Mouse (Mus musculus): Measurements from ENCODE around the gene Tmem104. TPM values are rescaled to one million over a fixed set of nuclear protein-coding genes. Genes with fewer than 3 reads are reported as not detected.

Tmem104 gene
- total RNA-seq, 1 experiment from 2014 or later: 3.7 TPM

DNA sequence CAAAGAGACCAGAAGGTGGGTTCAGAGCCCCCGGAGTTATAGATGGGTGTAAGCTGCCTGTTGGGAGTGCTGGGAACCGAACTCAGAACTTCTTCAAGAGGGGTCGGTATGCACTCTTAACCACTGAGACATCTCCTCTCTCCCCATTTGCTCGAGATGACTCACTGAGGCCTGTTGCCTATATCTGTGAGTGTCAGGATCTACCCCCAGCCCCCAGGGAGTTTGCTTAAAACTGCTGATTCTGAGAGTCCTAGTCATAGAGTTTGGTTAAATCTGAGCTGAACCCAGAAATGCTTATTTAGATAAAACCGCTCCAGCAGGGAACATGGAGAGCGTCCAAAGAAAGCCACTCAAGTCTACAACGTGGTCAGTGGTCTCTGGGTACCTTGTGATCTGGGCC is 86.9 kb downstream of the Tmem104 start:
- ATAC-seq (replicated peaks; ENCODE audit: low read depth, poor library complexity, severe bottlenecking): no peak

GRCm38 (mm10) chr11:115274771-115275170 is 87.5 kb downstream of the Tmem104 start:
- no peak for ATAC-seq (replicated peaks; ENCODE audit: low read depth, poor library complexity, severe bottlenecking)

DNA sequence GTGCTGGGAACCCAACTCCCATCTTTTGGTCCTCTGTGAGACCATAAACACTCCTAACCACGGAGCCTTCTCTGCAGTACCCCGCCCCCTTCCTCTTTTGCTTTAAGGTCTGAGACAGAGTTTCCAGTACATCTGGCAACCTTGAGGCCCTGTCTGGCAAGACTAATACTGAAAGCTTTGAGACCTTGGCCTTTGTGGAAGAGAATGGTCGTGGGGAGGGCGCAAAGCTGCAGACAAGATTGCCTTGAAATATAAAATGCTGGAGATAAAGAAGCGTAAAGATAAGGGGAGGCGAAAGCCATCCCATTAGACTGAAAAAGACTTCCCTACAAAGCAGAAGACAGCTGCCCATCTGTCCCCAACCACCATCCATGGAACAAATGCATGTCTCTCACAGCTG is 88.2 kb downstream of the Tmem104 start:
- ATAC-seq (replicated peaks; ENCODE audit: low read depth, poor library complexity, severe bottlenecking): no peak

GRCm38 (mm10) chr11:115275954-115276353 is 88.7 kb downstream of the Tmem104 start:
- no peak for ATAC-seq (replicated peaks; ENCODE audit: low read depth, poor library complexity, severe bottlenecking)

DNA sequence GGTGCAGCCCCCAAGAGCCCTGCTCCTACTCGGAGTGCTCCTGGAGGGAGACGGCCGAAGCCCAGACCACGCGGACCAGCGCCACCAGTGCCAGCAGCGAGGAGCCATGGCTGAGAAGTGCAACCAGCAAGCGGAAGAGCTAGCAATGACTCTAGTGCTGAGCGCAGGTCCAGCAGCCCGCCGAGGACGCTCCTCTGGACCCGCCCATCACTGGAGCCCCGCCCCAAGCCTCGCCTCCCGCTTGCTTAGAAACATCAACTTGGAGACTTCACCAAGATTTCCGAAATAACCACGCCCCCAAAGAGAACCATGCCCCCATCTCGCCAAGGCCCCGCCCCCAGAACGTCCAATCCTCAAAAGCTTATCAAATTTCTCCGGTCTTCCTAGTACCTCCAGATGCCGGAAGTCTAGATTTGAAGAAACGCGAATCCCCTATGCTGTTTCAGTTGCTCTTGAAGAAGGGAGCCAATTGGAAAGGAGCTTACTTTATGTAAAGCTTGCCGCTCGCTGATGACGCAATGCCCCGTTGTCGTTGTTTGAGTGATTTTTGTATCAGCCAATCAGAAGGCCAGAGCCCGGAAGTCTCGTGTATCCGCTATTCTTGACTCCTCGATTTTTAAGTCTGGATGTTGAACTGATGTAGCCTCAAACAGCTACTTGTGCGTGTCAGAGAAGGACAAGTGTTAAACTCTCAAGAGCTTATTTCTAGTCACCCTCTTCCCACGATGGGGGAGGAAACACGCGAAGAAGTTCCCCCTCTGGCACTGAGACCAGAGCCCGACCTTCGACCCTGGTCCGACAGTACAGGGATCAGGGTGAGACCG is 89.7 kb downstream of the Tmem104 start, which contains the start of gene Fdxr:
TSS of gene Fdxr (minus strand) at position 271 of the 824 bp plus-strand sequence.
- ATAC-seq (replicated peaks; ENCODE audit: low read depth, poor library complexity, severe bottlenecking): peak; percentile 85

DNA sequence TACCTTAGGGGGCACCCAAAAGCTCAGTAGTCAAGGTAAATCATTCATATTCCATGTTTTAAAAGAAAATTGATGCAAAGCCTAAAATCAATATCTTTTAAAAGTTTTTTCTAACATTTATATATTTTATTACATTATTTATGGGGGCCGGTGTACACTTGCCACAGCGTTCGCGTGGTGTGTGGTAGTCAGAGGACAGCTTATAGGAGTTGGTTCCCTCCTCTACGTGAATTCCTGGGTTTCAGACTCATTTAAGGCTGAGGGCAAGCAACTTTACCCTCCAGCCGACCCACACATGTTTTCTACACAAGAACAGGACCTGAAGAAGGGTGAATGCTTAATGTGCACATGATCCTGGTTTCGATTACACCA is 90.3 kb downstream of the Tmem104 start:
- no peak for ATAC-seq (replicated peaks; ENCODE audit: low read depth, poor library complexity, severe bottlenecking)

- no peak for ATAC-seq (replicated peaks; ENCODE audit: low read depth, poor library complexity, severe bottlenecking)
These were observed 90.9 kb downstream of the Tmem104 start for GRCm38 (mm10) chr11:115278176-115278575.

GRCm38 (mm10) chr11:115279726-115280125 is 92.4 kb downstream of the Tmem104 start:
- peak; percentile 27; the same call in 1 of the 2 replicates for ATAC-seq (replicated peaks; ENCODE audit: low read depth, poor library complexity, severe bottlenecking)

DNA sequence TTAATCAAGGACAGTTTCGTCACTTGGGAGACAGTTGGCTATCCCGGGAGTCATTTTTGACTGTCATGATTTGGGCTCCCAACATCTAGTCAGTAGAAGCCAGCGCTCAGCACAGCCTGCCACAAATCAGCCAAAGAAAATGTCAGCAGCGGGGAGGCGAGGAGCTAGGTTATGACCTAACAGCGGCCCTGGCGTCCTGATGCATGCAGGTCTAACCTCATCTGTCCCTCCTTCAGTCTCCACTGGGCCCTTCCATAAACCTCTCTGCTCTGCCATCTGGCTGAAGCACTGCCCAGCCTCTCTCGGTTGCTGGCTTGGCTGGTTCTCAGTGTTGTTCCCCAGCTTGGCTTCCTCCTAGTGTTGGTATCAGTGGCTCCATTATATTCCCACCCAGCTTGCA is 95.0 kb downstream of the Tmem104 start:
- no peak for ATAC-seq (replicated peaks; ENCODE audit: low read depth, poor library complexity, severe bottlenecking)

DNA sequence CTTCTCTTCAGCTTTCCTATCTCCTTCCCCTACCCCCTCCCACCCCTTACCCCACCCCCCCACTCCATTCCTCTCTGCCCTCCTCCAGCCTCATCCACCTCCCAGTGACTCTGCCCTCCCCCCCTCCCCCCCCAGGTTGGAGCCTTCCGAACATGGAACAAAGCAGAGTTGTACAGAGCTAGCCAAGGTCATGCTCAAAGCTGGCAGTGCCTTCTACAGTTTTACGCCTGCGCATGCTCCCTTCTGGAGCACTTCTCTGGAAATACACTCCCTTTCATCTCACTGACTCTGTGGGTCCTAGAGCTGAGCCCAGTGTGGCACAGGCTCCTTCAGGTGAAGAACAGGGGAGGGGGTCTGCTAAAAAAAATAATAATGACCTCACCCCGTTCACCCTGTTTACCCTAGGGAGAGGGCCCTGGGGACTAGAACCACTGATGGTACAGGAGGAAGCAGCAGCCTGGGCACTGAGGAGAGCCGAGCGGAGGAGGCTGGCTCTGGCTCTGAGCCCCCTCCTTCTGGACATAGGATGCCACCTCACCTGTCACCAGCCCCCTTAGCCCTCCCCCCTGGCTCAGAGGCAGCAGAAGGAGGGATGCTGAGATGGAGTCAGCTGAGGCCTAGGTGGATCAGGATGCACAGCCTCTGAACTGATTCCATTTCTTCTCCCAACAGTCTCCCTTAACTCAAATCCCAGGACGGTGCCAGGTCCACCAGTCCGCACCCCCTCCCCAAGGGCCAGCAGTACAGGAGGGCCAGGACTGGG is 95.6 kb downstream of the Tmem104 start:
- no peak for ATAC-seq (replicated peaks; ENCODE audit: low read depth, poor library complexity, severe bottlenecking)

GRCm38 (mm10) chr11:115283486-115283765 is 96.1 kb downstream of the Tmem104 start:
- ATAC-seq (replicated peaks; ENCODE audit: low read depth, poor library complexity, severe bottlenecking): no peak

DNA sequence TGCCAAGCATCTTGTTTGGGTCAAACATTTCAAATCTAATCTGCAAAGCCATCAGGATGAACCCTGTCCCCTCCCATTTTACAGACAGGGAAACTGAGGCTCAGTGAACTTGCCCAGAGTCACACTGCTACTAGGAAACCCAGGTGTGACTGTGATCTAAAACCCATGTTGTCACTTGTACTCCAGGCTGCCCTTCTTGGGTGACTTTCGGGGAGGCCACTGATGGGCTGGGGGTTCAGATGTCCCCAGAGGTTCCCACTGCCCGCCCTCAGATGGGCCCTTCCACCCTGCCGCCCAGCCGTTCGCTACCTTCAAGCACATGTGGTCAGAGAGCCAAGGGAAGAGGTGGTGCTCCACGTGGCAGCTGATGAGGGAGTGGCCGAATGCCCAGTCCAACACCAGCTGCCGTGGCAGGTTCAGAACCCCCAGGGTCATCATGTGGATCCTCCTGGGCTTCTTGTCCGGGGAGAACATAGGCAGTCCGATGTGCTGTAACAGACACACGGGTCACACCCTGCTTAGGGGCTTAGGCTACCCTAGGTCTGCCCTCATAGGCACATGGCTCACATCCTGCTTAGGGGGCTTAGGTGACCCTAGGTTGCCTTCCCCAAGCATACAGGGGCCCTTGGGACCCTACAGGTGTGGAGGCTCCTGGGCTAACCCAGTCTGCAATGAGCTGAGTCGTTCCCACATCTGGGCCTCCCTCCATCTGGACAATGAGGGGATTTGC is 96.8 kb downstream of the Tmem104 start:
- no peak for ATAC-seq (replicated peaks; ENCODE audit: low read depth, poor library complexity, severe bottlenecking)

- peak; percentile 74 for ATAC-seq (replicated peaks; ENCODE audit: low read depth, poor library complexity, severe bottlenecking)
These were observed 98.0 kb downstream of the Tmem104 start for GRCm38 (mm10) chr11:115285282-115285681.

DNA sequence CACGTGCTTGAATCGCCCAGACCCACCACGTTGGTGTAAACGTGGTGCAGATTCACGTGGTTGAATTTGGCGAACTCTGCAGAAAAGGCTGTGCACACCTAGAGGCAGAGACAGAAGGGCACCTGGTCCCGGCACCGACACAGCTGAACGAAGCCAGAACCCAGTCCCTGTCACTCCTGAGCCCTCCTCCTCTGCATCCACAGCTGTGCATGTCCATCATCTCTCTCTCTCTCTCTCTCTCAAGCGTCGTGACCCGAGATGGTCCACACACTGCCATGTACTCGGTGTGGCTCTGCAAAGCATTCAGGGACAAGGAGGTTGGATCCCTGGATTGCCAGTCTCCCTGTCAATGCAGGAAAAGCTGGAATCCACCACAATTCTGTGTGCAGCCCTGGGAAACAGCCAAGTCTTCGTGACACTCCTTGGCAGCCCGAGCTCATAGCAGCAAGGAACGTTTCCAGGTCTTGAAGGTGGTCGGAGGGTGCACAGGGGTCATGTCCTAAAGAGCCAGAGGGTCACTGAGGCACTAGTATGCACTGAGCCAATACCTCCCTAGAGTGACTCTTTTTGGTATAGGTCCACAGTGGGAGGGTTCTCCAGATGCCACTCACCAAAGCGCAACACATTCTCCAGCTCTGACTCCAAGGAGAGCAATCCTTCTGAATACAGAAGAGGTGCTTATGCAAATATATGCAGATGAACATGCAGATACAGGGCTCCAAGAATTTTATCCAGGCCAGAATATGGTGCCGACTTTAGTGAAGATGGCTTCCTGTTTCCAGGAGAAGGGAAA is 99.1 kb downstream of the Tmem104 start:
- ATAC-seq (replicated peaks; ENCODE audit: low read depth, poor library complexity, severe bottlenecking): no peak

DNA sequence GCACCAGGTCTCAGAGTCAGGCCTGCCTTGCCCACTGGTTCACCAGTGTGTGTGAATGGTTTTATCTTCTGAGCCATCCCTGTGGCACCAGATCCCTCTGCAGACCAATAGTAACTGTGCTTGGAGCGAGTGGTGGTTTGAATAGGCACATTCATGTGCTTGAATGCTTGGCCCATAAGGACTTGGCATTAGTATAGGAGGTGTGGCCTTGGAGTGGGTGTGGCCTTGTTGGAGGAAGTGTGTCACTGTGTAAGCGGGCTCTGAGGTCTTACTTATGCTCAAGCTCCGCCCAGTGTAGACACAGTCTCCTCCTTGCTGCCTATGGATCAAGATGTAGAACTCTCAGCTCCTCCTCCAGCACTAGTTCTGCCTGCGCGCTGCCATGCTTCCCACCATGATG is 100.1 kb downstream of the Tmem104 start:
- no peak for ATAC-seq (replicated peaks; ENCODE audit: low read depth, poor library complexity, severe bottlenecking)

DNA sequence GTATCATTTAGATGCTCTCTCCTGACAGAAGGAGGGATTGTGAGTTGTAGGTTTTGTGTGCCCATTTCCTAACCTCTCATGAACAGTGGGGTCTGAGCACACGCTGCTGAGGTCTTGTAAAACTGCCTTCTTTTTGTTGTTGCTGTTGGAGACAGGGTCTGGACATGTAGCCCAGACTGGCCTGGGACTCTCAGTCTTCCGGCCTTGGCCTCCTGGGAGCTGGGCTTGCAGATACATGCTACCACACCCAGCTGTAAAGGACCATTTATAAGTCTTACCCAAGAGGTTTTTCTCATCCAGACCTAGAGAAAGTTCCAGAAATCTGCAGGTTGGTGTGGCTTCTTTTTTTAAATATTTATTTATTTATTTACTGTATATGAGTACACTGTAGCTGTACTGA is 101.0 kb downstream of the Tmem104 start:
- no peak for ATAC-seq (replicated peaks; ENCODE audit: low read depth, poor library complexity, severe bottlenecking)

DNA sequence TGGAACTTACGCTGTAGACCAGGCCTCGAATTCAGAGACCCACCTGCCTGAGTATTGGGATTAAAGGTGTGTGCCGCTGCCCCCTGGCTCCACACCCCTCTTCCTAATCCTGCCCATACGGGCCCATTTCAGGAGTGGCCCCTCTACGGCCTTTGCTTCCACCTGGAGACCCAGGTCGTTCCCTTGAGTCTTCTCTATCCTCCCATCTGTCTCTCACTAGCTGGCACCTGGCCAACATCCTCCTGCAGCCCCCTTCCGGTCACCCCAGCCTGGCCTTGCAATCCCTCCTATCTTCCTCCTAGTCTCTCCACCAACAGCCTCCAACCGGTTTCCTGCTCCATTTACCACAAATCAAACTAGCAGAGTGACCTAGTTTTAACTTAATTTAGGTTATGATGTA is 102.6 kb downstream of the Tmem104 start:
- no peak for ATAC-seq (replicated peaks; ENCODE audit: low read depth, poor library complexity, severe bottlenecking)

DNA sequence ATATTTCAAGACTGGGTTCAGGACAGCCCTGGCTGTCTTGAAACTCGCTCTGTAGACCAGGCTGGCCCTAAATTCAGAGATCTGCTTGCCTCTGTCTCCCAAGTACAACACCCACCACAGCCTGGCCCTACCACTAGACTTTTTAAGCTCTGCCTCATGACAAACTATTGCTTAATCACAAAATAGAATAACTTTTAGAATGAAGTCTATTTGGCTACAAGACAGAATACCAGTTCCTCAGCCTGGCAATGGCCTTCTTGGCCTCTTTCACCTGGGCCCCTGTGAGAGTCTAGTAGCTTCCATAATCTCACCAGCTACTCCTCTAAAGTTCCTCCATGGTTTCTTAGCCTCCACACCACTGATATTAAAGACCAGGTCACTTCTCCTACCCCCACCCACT is 103.0 kb downstream of the Tmem104 start:
- no peak for ATAC-seq (replicated peaks; ENCODE audit: low read depth, poor library complexity, severe bottlenecking)

GRCm38 (mm10) chr11:115290919-115291318 is 103.6 kb downstream of the Tmem104 start:
- ATAC-seq (replicated peaks; ENCODE audit: low read depth, poor library complexity, severe bottlenecking): no peak

DNA sequence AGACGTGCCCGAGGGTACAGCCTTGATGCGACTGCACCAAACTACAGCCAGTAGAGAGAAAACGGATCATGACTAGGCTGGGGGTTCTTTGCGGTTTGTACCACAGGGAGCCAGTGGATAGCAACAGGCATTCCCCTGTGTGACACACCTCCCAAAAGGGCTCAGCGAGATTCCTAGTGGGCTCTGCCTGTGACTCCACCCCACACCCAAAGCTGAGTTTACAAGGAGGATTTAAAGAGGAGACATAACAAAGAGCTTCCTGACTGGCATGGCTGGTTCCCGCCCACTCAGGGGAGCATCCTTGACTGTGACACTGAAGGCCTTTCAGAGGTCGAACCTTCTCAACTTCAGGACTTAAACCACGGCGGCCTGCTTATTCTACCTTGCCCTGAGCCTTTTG is 104.2 kb downstream of the Tmem104 start:
- ATAC-seq (replicated peaks; ENCODE audit: low read depth, poor library complexity, severe bottlenecking): no peak
